Mouse (Mus musculus): ENCODE measurements at regions not wholly inside any gene's neighbourhood (a gene's known extent, or its start where the extent isn't known, plus 50 kb on each side); places are given as distances from the start of the nearest gene placed in this dataset.

DNA sequence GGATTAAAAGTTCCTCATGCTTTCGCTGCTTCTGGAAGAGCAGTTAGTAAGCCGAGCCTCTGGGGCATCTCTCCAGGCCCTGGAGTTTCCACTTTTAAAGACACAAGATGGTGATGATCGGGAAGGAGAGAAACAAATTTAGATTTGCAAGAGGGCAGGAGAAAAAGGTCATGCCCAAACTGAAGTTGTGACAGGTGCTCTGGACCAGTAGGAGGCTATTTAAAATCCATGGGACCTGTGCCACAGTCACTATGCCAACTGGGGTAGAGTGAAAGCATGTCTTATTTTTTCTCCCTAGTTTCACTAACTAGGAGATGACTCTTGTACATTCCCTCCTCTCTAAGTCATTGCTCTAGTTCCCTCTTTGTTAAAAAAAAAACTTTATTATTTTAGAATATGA, 104.3 kb upstream of the Med14 start:
- H3K27me3 ChIP-seq (replicated peaks): no peaks in the 10 kb centered on the region
- no peaks in the 10 kb centered on the region for H3K36me3 ChIP-seq (replicated peaks in 1 of 2; ENCODE audit: control insufficient read depth in 1 of 2, insufficient read depth in 1 of 2, low read length in 1 of 2)
- H3K79me2 ChIP-seq (replicated peaks; ENCODE audit: control insufficient read depth, extremely low read depth, insufficient read depth, poor library complexity, severe bottlenecking): no peaks in the 10 kb centered on the region
- H3K27ac ChIP-seq (ENCODE audit: insufficient read depth, low read depth): no peak overlapping the region
- H3K4me2 ChIP-seq (ENCODE audit: insufficient read depth, low read depth, poor library complexity, severe bottlenecking): no peak overlapping the region
- in situ Hi-C loops (cut with MboI; ENCODE audit: low pct_ligation_motif_present, low pct_unique_long_range_greater_than_20kb, low sequenced_read_pairs): no loop called here
- no peak overlapping the region for H3K4me3 ChIP-seq (replicated peaks in 1 of 3; ENCODE audit: low read depth in 2 of 3, low read length in 2 of 3, poor library complexity in 1 of 3)
- H3K4me1 ChIP-seq (ENCODE audit: control insufficient read depth in 1 of 2, insufficient read depth in 2 of 2): no peaks in the 10 kb centered on the region
- dilution Hi-C loops (cut with MboI; ENCODE audit: extremely low pct_ligation_motif_present, extremely low pct_unique_long_range_greater_than_20kb, low sequenced_read_pairs): no loop called here
- H3K9ac ChIP-seq (ENCODE audit: insufficient read depth, low read depth): no peak overlapping the region
- no peaks in the 10 kb centered on the region for H3K9me3 ChIP-seq (replicated peaks; ENCODE audit: low read length)
- no peak for DNase-seq (ENCODE audit: extremely low read depth)
- TF ChIP-seq EP300 (IDR thresholded peaks at IDR 0.05; ENCODE audit: low read length) (no peak), ZNF384 (IDR thresholded peaks at IDR 0.05; ENCODE audit: low read depth, low read length) (no peak), RAD21 (IDR thresholded peaks at IDR 0.05; ENCODE audit: low read depth, low read length) (no peak), SIN3A (IDR thresholded peaks at IDR 0.05; ENCODE audit: low read length) (no peak), NRF1 (IDR thresholded peaks at IDR 0.05; ENCODE audit: low read depth, low read length) (no peak), PAX5 (IDR thresholded peaks at IDR 0.05; ENCODE audit: low read length) (no peak), KAT2A (IDR thresholded peaks at IDR 0.05; ENCODE audit: insufficient replicate concordance, low read length) (no peak), JUND (conservative IDR thresholded peaks at IDR 0.05; ENCODE audit: low read depth, low read length) (no peak), MAFK (IDR thresholded peaks at IDR 0.05; ENCODE audit: insufficient replicate concordance, low read length) (no peak), ZC3H11A (IDR thresholded peaks at IDR 0.05; ENCODE audit: low read depth, low read length) (no peak), USF2 (conservative IDR thresholded peaks at IDR 0.05; ENCODE audit: low read depth, low read length) (no peak), MAZ (IDR thresholded peaks at IDR 0.05; ENCODE audit: low read depth, low read length) (no peak), TCF12 (IDR thresholded peaks at IDR 0.05; ENCODE audit: low read depth, low read length) (no peak), GABPA (IDR thresholded peaks at IDR 0.05; ENCODE audit: insufficient replicate concordance, low read depth, low read length) (no peak), POLR2A (IDR thresholded peaks at IDR 0.05; ENCODE audit: low read depth, low read length) (no peak), CTCF (conservative IDR thresholded peaks at IDR 0.05 in 1 of 2, IDR thresholded peaks at IDR 0.05 in 1 of 2; ENCODE audit: low read depth in 2 of 2, low read length in 2 of 2) (no peak), JUN (IDR thresholded peaks at IDR 0.05; ENCODE audit: insufficient read depth, low read depth, low read length) (no peak), E2F4 (IDR thresholded peaks at IDR 0.05; ENCODE audit: insufficient replicate concordance, low read depth, low read length) (no peak)

DNA sequence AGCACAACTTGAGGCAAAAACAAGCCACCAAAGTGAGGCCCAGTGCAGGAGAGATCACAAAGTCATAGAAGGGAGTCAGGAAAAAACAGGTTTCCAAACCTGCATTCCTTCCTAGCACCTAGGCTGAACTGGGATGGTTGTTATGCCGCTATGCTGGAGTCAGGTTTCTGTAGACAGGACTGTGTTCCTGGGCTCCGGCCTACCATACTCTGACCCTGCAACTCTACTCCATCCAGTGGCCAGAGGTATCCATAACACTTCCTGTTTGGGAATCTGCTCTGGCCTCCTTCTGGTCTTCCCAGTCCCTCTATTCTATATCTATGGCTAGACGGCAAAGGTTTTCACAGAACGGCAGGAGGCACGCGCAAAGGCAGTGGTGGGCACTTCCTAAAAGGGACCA, 98.3 kb upstream of the Med14 start:
- Histone ChIP-seq H3K79me2 (replicated peaks; ENCODE audit: control insufficient read depth, extremely low read depth, insufficient read depth, poor library complexity, severe bottlenecking) (no peaks in the 10 kb centered on the region), H3K36me3 (replicated peaks in 1 of 2; ENCODE audit: control insufficient read depth in 1 of 2, insufficient read depth in 1 of 2, low read length in 1 of 2) (no peaks in the 10 kb centered on the region), H3K4me3 (replicated peaks in 1 of 3; ENCODE audit: low read depth in 2 of 3, low read length in 2 of 3, poor library complexity in 1 of 3) (no peak overlapping the region), H3K27me3 (replicated peaks) (no peaks in the 10 kb centered on the region), H3K27ac (ENCODE audit: insufficient read depth, low read depth) (no peak overlapping the region), H3K9ac (ENCODE audit: insufficient read depth, low read depth) (no peak overlapping the region), H3K4me1 (ENCODE audit: control insufficient read depth in 1 of 2, insufficient read depth in 2 of 2) (peaks cover 10 to 30% of the 10 kb centered on the region in 2 experiments), H3K9me3 (replicated peaks; ENCODE audit: low read length) (no peaks in the 10 kb centered on the region), H3K4me2 (ENCODE audit: insufficient read depth, low read depth, poor library complexity, severe bottlenecking) (no peak overlapping the region)
- no peak for DNase-seq (ENCODE audit: extremely low read depth)
- in situ Hi-C loops (cut with MboI; ENCODE audit: low pct_ligation_motif_present, low pct_unique_long_range_greater_than_20kb, low sequenced_read_pairs): no loop called here
- TF ChIP-seq MAFK (IDR thresholded peaks at IDR 0.05; ENCODE audit: insufficient replicate concordance, low read length): no peak
- TF ChIP-seq CTCF (conservative IDR thresholded peaks at IDR 0.05 in 1 of 2, IDR thresholded peaks at IDR 0.05 in 1 of 2; ENCODE audit: low read depth in 2 of 2, low read length in 2 of 2): peak in 1 of 2 experiments; percentile 24; a peak in 1 of 4 replicates
- no peak for TF ChIP-seq CHD1 (IDR thresholded peaks at IDR 0.05; ENCODE audit: low read depth, low read length)
- no peak for TF ChIP-seq E2F4 (IDR thresholded peaks at IDR 0.05; ENCODE audit: insufficient replicate concordance, low read depth, low read length)
- no peak for TF ChIP-seq USF1 (IDR thresholded peaks at IDR 0.05; ENCODE audit: low read depth, low read length)
- TF ChIP-seq MAZ (IDR thresholded peaks at IDR 0.05; ENCODE audit: low read depth, low read length): no peak
- no peak for TF ChIP-seq ETS1 (conservative IDR thresholded peaks at IDR 0.05; ENCODE audit: low read depth, low read length)
- peak; percentile 10 for TF ChIP-seq RAD21 (IDR thresholded peaks at IDR 0.05; ENCODE audit: low read depth, low read length)
- no peak for TF ChIP-seq ZKSCAN1 (IDR thresholded peaks at IDR 0.05; ENCODE audit: borderline replicate concordance, low read depth, low read length)
- dilution Hi-C loops (cut with MboI; ENCODE audit: extremely low pct_ligation_motif_present, extremely low pct_unique_long_range_greater_than_20kb, low sequenced_read_pairs): no loop called here
